Mouse (Mus musculus): ENCODE data around the gene Gm29427. TPM values are rescaled to one million over a fixed set of nuclear protein-coding genes. Genes with fewer than 3 reads are reported as not detected.
"Not testable (repeated sequence)": the region's sequence is repeated elsewhere in the genome, so short reads cannot be mapped to it uniquely, and the experiment has no call there.

The Gm29427 gene
- polyA plus RNA-seq, 3 experiments from 2014 or later: not detected

GRCm38 (mm10) chr1:130659641-130660040 is 56.0 kb downstream of the Gm29427 start:
- not testable (repeated sequence) for ATAC-seq

DNA sequence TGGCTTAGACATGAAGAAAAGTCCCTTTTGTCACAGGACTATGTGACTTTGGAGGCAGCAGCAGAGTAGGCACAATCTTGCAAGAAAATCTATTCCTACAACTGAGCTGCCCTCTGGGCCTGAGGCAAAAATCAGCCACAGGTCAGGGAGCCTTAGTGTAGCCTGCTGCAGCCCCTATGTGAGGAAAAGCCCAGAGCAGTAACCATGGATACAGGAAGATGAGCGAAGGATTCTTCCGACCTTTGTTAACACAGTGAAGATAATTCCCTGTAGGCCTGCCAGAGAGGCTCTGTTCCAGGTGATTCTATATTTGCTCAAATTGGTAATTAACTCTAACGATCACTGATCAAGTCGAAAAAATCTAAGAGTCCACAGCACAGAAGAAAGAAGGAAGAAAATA is 71.5 kb downstream of the Gm29427 start:
- ATAC-seq: no peak

DNA sequence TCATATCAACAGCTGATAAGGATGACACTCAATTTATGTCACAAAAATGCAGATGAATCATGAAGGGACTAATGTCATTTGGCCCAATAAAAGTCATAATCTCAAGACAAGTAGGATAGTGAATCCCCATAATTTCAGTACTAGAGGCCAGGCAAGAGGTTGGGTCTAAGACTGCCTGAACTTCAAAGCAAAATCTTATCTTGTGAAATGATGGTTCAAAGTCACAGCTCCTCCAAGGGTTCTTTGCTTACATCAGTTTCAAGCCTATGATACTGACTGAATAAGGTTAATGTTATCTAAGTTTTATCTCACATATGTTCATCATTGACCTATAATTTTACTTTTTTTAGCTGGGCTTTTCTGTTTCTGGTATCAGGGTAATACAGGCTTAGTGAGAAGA is 74.6 kb downstream of the Gm29427 start:
- ATAC-seq: no peak

- peak; percentile 80 for ATAC-seq
These were observed 81.7 kb downstream of the Gm29427 start for GRCm38 (mm10) chr1:130633761-130634410.

- no peak for ATAC-seq
These were observed 82.3 kb downstream of the Gm29427 start for GRCm38 (mm10) chr1:130633316-130633715.

DNA sequence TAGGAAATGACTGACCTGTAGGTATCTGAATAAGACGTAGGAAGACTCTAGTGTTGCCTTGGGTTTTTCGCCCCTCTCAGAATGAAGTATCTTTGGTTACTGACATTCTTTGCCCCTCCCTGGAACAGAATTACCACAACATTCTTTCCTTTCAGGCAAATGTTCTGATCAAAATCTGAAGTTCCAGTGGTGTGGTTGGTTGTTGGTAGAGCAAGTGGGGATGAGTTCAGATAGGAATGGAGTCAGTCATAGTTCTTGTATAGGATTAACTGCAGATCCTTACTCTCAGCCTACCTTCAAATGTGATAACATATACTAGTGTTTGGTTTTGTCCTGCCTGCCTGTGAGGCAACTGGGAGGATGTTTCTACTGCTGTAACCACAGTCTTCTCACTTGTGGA is 86.1 kb downstream of the Gm29427 start, which contains the start of gene Zp3r:
Gene Zp3r, minus strand, starts transcription at position 101 of the 400 bp plus-strand sequence.
- no peak for ATAC-seq

Other genes with a start within 250 kb of the Gm29427 start
- gene Zp3r, start 86.2 kb downstream of the Gm29427 start, polyA plus RNA-seq (2017; shearing (Covaris generic)): not detected
- gene C4bp, start 54.2 kb downstream of the Gm29427 start, polyA plus RNA-seq (2017; shearing (Covaris generic)): under 1 TPM in 1 of 3 experiments, not detected in 2; 0.09 TPM
- gene Yod1, start 1.5 kb upstream of the Gm29427 start, polyA plus RNA-seq (2017; shearing (Covaris generic)): 10 to 100 TPM; 15.7 to 23.2 (median 19.5) TPM
- gene Pfkfb2, start 13.5 kb upstream of the Gm29427 start, polyA plus RNA-seq (2017; shearing (Covaris generic)): 1 to 10 TPM in 2 of 3 experiments, under 1 TPM in 1; 0.68 to 4.3 (median 2.6) TPM
- under 1 TPM in 1 of 3 experiments, not detected in 2; 0.36 TPM for gene AA986860, start 16.2 kb upstream of the Gm29427 start, polyA plus RNA-seq (2017; shearing (Covaris generic))
- gene Fcamr, start 85.1 kb upstream of the Gm29427 start, polyA plus RNA-seq (2017; shearing (Covaris generic)): under 1 TPM in 1 of 3 experiments, not detected in 2; 0.19 TPM
- under 1 TPM in 1 of 3 experiments, not detected in 2; 0.19 TPM for gene Pigr, start 110.9 kb upstream of the Gm29427 start, polyA plus RNA-seq (2017; shearing (Covaris generic))
- gene Fcmr, start 149.9 kb upstream of the Gm29427 start, polyA plus RNA-seq (2017; shearing (Covaris generic)): 1 to 10 TPM in 2 of 3 experiments, not detected in 1; 2.2 to 2.7 TPM
- not detected for gene Il24, start 171.7 kb upstream of the Gm29427 start, polyA plus RNA-seq (2017; shearing (Covaris generic))
- gene Il20, start 195.7 kb upstream of the Gm29427 start, polyA plus RNA-seq (2017; shearing (Covaris generic)): not detected
- under 1 TPM in 1 of 3 experiments, not detected in 2; 0.35 TPM for gene Il19, start 224.3 kb upstream of the Gm29427 start, polyA plus RNA-seq (2017; shearing (Covaris generic))